Mouse (Mus musculus): ENCODE data around the gene Sp2.

Gene Sp2

GRCm38 (mm10) chr11:96982859-96983258, at the start of gene Sp2:
Sp2 (minus strand) TSS chr11:96982959.
- no peak for DNase-seq (ENCODE audit: low spot score in 2 of 2)

- no peak for DNase-seq (ENCODE audit: low spot score in 2 of 2)
These were observed 49.7 kb upstream of the Sp2 start for GRCm38 (mm10) chr11:97032499-97032898.

GRCm38 (mm10) chr11:97031977-97032376, 49.2 kb upstream of the Sp2 start:
- DNase-seq (ENCODE audit: low spot score in 2 of 2): no peak

GRCm38 (mm10) chr11:97030426-97030825, 47.7 kb upstream of the Sp2 start:
- DNase-seq (ENCODE audit: low spot score in 2 of 2): no peak

- peak; percentile 64 to 73 for DNase-seq (ENCODE audit: low spot score in 2 of 2)
These were observed 47.1 kb upstream of the Sp2 start, which contains the start of gene Scrn2 for GRCm38 (mm10) chr11:97029686-97030417. Scrn2 (plus strand) TSS chr11:97029938.

GRCm38 (mm10) chr11:97025721-97026344, 43.1 kb upstream of the Sp2 start:
- DNase-seq (ENCODE audit: low spot score in 2 of 2): peak; percentile 81 to 90

GRCm38 (mm10) chr11:97024977-97025376, 42.2 kb upstream of the Sp2 start:
- DNase-seq (ENCODE audit: low spot score in 2 of 2): no peak

- DNase-seq (ENCODE audit: low spot score in 2 of 2): peak; percentile 55 to 77
These were observed 39.2 kb upstream of the Sp2 start for GRCm38 (mm10) chr11:97021873-97022484.

GRCm38 (mm10) chr11:97021121-97021765, 38.5 kb upstream of the Sp2 start:
- no peak for DNase-seq (ENCODE audit: low spot score in 2 of 2)

- DNase-seq (ENCODE audit: low spot score in 2 of 2): no peak
These were observed 36.6 kb upstream of the Sp2 start for GRCm38 (mm10) chr11:97019345-97019708.

GRCm38 (mm10) chr11:97018583-97019344, 36.0 kb upstream of the Sp2 start:
- no peak for DNase-seq (ENCODE audit: low spot score in 2 of 2)

GRCm38 (mm10) chr11:97017696-97018582, 35.2 kb upstream of the Sp2 start:
- no peak for DNase-seq (ENCODE audit: low spot score in 2 of 2)

GRCm38 (mm10) chr11:97013121-97013670, 30.4 kb upstream of the Sp2 start, which contains the start of gene Sp6:
Sp6 (plus strand) TSS chr11:97013394.
- DNase-seq (ENCODE audit: low spot score in 2 of 2): peak; percentile 52 to 61

- no peak for DNase-seq (ENCODE audit: low spot score in 2 of 2)
These were observed 26.5 kb upstream of the Sp2 start for GRCm38 (mm10) chr11:97009198-97009790.

GRCm38 (mm10) chr11:97007093-97007794, 24.5 kb upstream of the Sp2 start:
- DNase-seq (ENCODE audit: low spot score in 2 of 2): no peak

- DNase-seq (ENCODE audit: low spot score in 2 of 2): no peak
These were observed 20.4 kb upstream of the Sp2 start for GRCm38 (mm10) chr11:97003170-97003569.

GRCm38 (mm10) chr11:96997380-96997956, 14.7 kb upstream of the Sp2 start:
- peak in 1 of 2 experiments; percentile 44 for DNase-seq (ENCODE audit: low spot score in 2 of 2)

- no peak for DNase-seq (ENCODE audit: low spot score in 2 of 2)
These were observed 14.1 kb upstream of the Sp2 start for GRCm38 (mm10) chr11:96996773-96997379.

Measured in right cerebral cortex, postnatal 10 days (tissue).